Mouse (Mus musculus) erythroblast, adult 5-6 weeks (primary cell): ENCODE measurements around the gene Zfp1. TPM values are rescaled to one million over a fixed set of nuclear protein-coding genes. Genes with fewer than 3 reads are reported as not detected.
"Not testable (repeated sequence)": the region's sequence is repeated elsewhere in the genome, so short reads cannot be mapped to it uniquely, and the experiment has no call there.

Source experiments
- ATAC-seq: replicated peaks from 2 replicates; pipeline ENCODE4 v1.8.0; 2016; ENCODE audit warnings: moderate number of reproducible peaks, mild to moderate bottlenecking, moderate TSS enrichment, inconsistent platforms; ENCODE audit not compliant: poor library complexity, low FRiP score, severe bottlenecking
- total RNA-seq, 2 experiments: library from RNA; stranded (forward) in 1 of 2; stranded (reverse) in 1 of 2; fragments of 150-400 nt in 1 of 2; fragments of 200-764, 138-1000 nt in 1 of 2; gene quantifications; 2 replicates each; pipeline versions ENCODE4 v1.2.3 to v1.2.4; 2015 to 2017; ENCODE audit warnings: low replicate concordance in 2 of 2

Zfp1 gene
- total RNA-seq, 2 experiments from 2014 or later, result 1.2 to 1.3 TPM

GRCm38 (mm10) chr8:111624081-111624852, 18.9 kb upstream of the Zfp1 start:
- ATAC-seq, result 0 out of 2 replicates have a peak, but pooled peaks have one; percentile 42

- ATAC-seq, result no peak
Observed at GRCm38 (mm10) chr8:111624853-111625221, 18.4 kb upstream of the Zfp1 start.

- peak; percentile 59 for ATAC-seq
Observed at GRCm38 (mm10) chr8:111625694-111626527, 17.3 kb upstream of the Zfp1 start.

GRCm38 (mm10) chr8:111626528-111626820, 16.7 kb upstream of the Zfp1 start:
- no peak for ATAC-seq

GRCm38 (mm10) chr8:111626933-111627332, 16.3 kb upstream of the Zfp1 start:
- ATAC-seq, result no peak

GRCm38 (mm10) chr8:111627923-111628322, 15.3 kb upstream of the Zfp1 start:
- no peak for ATAC-seq

GRCm38 (mm10) chr8:111628401-111628800, 14.8 kb upstream of the Zfp1 start:
- no peak for ATAC-seq

GRCm38 (mm10) chr8:111628894-111629501, 14.2 kb upstream of the Zfp1 start:
- no peak for ATAC-seq

GRCm38 (mm10) chr8:111630105-111630521, 13.1 kb upstream of the Zfp1 start, which contains the start of gene Ldhd:
Gene Ldhd (minus strand): TSS chr8:111630374.
- ATAC-seq, result peak; percentile 53; the same call in 1 of the 2 replicates

GRCm38 (mm10) chr8:111631589-111631988, 11.6 kb upstream of the Zfp1 start:
- no peak for ATAC-seq

- ATAC-seq, result no peak
Observed at GRCm38 (mm10) chr8:111632976-111633375, 10.2 kb upstream of the Zfp1 start.

GRCm38 (mm10) chr8:111638086-111638485, 5.1 kb upstream of the Zfp1 start:
- no peak for ATAC-seq

GRCm38 (mm10) chr8:111641064-111641463, 2.1 kb upstream of the Zfp1 start:
- no peak for ATAC-seq

- no peak for ATAC-seq
Observed at GRCm38 (mm10) chr8:111642496-111642895, 705 bp upstream of the Zfp1 start.

GRCm38 (mm10) chr8:111642939-111643263, 300 bp upstream of the Zfp1 start:
- ATAC-seq, result peak; percentile 29

GRCm38 (mm10) chr8:111644286-111645051, 1.3 kb downstream of the Zfp1 start:
- ATAC-seq, result not testable (repeated sequence)

GRCm38 (mm10) chr8:111645715-111646114, 2.5 kb downstream of the Zfp1 start:
- ATAC-seq, result no peak

- ATAC-seq, result no peak
Observed at GRCm38 (mm10) chr8:111648834-111649233, 5.6 kb downstream of the Zfp1 start.

GRCm38 (mm10) chr8:111650651-111651050, 7.5 kb downstream of the Zfp1 start:
- ATAC-seq, result no peak

GRCm38 (mm10) chr8:111653524-111653923, 10.3 kb downstream of the Zfp1 start:
- ATAC-seq, result no peak
